Mouse (Mus musculus) ES-E14 (cell line): ENCODE results near the gene Pofut1.

Experiments
- HCFC1 ChIP-seq: IDR thresholded peaks from 2 replicates; pipeline ENCODE4 v1.6.1; 2012; ENCODE audit warnings: low read length, inconsistent platforms, borderline replicate concordance; ENCODE audit not compliant: insufficient read depth
- MAFK ChIP-seq: IDR thresholded peaks from 2 replicates; pipeline ENCODE4 v1.6.1; 2014; ENCODE audit warnings: mild to moderate bottlenecking, low read depth, low read length, inconsistent platforms; ENCODE audit not compliant: insufficient read depth
- ZC3H11A ChIP-seq: IDR thresholded peaks from 2 replicates; pipeline ENCODE4 v1.6.1; 2012; ENCODE audit warnings: low read depth, mild to moderate bottlenecking, inconsistent platforms, low read length, borderline replicate concordance
- ZNF384 ChIP-seq: IDR thresholded peaks from 2 replicates; pipeline ENCODE4 v1.6.1; 2012; ENCODE audit warnings: low read depth, low read length, inconsistent platforms

DNA sequence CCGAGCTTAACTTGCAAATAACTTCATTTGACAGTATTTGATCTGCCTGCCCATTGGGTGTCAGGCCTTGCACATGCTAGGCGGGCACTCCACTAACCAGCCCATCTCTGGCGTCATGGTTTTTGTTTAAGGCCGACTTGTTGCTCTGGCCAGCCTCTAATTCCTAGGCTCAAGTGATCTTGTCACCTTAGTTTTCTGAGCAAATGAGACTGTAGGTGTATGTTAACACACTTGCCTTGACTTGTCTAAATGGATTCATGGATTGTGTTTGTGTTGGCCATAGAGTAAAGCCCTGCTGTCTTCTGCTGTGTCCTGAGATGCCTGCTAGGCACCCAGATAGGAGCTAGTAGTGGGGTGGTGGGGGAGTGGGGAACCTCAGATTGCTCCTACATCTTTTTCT lies 53.9 kb downstream of the Pofut1 start:
- no peak for TF ChIP-seq ZC3H11A
- no peak for TF ChIP-seq HCFC1
- TF ChIP-seq MAFK: no peak
- TF ChIP-seq ZNF384: no peak
